Mouse (Mus musculus): ENCODE data around the gene Ttll6.
A peak's percentile ranks its signal among the peaks of the same experiment; 100 is the strongest.

Gene Ttll6

DNA sequence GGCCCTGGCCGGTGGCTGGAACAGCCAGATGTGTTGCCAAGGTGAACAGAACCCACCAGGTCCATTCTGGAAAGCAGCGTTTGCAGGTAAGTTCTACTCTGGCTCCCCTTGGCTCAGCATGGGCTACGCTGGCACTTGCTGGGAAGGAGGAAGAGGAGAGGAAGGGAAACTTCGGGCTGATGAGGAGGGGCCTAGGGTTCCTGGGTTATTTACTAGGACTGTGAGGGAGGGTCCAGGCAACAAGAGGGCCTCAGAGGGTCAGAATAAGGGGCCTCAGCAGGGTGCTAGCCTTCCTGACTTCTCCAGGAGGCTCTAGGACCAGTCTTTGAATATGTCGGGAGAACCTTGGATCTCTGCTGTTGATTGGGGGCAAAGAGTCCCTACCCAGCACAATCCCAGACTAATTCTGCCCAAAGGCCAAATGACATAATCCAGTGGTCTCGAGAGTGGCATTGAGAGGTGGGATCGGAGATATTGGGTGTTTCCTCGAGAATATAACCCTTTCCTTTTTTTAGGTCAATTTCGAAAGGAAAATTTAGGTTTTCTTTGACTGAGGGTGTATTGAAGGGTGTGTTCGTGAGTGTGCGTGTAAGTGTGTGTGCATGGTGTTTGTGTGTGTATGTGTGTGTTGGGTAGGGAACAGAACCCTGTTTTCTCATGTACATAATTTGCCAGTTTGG, 61.5 kb downstream of the Ttll6 start:
- DNase-seq (ENCODE audit: low spot score): no peak

DNA sequence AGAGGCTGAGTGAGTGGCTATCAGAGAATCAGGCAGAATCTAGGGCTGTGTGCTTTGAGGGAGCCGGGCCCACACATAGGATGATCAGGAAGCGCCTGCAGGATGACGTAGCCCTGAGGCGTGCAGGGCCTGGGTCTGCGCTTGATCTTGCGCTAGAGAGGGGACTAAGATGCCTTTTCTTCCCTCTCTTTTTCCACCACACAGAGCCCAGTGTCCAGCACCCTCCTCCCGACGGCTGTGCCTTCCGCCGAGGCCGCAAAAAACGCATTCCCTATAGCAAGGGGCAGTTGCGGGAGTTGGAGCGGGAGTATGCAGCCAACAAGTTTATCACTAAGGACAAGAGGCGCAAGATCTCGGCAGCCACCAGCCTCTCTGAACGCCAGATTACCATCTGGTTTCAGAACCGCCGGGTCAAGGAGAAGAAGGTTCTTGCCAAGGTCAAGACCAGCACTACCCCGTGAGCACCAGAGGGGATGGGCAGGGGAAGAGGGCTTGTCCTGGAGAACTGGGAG, 62.2 kb downstream of the Ttll6 start:
- no peak for DNase-seq (ENCODE audit: low spot score)

DNA sequence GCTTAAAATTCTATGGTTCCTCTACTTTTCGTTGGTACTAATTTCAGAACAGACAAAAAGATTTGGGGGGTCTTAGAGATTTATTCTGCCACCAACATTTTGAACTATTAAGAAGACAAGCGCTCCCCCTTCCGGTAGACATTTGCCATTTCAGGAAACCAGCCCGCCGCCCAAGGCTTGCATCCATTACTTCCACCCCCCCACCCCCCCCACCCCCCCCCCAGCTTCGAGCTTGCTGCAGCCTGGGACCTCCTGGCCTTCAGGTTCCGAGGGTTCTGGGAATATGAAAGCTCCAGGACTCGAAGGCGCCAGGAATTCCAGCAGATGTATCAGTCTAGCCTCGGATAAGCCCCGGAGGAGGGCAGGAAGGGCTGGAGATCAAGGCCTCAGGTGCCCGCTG, 65.1 kb downstream of the Ttll6 start:
- DNase-seq (ENCODE audit: low spot score): peak; percentile 28

DNA sequence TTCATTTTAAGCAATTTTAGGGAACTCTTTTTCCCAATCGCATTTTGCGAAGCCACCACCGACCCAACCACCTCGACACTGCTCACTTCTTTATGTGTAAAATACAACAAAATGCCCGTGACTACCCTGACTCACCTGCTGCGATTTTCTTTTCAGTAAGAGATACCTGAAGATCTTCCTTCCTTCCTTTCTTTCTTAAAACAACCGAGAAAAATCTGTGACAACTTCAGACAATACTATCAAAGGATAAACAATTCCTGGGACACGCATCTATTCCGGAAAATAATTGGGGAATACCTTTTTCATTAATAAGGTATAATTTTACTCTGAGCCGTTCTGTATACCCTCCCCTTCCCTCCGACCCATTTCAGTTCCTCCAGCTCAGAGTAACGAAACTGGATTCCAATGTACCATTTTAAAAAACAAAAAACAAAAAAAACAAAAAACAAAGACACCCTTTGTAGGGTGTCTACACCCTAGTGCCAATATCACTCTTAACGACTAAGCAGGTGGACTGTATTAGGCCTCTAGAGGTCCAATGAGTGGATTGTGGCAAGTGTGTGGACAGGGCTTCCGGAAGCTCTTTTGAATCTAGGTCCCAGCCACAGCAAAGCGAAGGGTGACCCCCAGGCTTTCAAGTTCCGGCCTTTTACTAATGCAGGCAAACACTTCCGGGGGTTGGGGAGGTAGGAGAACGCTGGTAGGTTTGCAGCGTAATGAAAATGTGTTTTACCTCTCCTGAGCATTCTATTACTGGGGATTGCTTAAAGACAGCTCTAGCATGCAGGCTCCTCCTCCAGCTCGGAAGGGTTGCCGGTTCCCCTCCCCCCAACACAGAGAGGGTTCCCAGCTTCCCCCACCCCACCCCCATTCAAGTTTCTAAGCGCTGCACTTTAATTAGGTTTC, 65.8 kb downstream of the Ttll6 start:
- DNase-seq (ENCODE audit: low spot score): no peak

DNA sequence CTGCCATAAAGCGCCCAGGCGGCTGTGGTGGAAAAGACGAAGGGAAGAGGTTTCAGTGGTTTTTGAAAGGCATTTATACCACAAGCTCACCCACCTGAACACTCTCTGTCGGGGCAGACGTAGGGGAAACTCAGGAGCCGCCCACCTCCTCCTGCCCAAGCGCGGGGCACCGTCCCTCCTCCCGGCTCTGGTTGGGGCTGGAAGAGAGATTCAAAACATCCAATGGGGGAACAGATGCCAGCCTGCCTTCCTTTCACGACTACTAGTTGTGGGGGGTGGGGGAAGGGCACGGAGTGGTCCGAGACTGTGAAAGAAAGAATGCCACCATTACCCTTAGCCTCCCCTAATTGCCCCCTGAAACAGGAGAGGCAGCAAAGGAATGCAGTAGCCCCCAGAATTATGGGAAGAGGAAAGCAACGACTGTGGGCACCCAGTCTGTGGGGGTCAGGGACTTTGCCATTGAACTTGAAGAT, 66.6 kb downstream of the Ttll6 start:
- DNase-seq (ENCODE audit: low spot score): no peak

DNA sequence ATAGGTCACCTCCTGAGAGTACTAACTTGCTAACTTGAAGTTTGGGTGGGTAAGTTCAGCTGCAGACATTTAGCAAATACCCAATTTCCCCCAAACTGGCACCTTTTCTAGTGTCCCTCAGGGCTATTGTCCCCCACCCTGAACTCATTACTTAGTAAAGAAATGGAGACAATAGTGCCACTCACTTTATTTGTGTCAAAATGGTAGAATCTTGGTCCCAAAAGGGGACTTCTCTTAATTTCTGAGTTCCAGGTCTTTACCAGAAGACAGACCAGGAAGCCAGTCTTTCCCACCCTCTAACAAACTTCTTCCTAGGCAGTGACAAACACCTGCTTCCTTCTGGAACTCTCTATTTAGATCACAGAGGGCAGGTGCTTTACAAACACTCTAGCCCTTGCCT, 68.2 kb downstream of the Ttll6 start:
- no peak for DNase-seq (ENCODE audit: low spot score)

DNA sequence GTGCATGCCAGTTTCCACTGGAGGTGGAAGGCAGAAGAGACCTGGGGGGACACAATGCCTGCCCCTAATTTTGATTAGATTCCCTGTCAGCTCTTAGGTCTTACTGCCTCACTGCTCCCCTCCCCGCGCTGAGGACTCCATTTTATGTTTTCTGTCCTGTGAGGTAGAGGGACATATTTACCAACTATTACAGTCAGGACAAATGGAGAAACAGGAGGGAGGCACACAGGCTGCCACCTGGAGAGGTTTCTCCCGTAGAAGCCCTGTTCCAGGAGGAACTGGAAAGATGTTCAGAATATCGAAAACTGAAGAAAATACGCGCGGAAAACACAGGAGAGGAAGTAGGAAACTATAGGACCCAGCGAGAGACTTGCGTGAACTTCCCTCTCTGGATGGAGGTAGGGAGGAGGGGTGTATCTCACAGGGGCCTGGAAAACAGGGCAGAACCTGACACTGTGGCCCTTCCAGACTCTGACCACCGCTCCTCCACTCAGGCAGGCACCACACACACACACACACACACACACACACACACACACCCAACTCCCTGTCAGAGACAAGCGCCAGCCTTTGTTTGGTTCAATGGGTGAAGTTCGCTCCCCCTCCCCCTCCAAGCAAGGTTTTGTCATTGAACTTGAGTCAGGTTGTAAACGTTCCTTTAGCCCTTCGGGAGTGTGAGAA, 69.0 kb downstream of the Ttll6 start:
- no peak for DNase-seq (ENCODE audit: low spot score)

DNA sequence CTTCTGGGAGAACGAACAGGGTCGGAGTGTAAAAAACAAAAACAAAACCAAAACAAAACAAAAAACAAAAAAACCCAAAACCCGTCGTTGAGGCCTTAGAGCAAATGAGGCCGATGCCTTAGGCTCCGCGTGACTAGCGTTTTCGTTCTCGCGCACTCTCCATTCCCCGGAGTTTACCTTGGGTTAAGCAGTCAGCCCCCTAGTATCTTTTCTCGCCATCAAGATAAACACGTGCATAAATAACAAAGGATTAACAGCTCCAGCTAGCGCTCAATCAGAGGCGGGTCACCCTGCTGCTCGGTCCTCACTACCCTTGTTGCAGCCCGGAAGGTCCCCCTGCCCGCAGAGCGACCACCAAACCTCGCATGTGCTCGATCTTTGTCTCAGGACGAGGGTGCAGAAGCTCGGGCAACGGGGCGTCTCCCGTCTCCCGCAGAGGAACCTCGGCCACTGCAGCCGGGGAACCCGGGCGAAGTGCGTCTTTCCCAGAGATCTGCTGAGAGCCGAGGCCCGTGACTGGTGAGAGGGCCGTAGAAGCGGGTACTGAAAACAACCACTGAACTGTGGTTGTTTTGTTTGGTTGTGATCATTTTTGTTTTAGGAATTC, 69.7 kb downstream of the Ttll6 start:
- no peak for DNase-seq (ENCODE audit: low spot score)

DNA sequence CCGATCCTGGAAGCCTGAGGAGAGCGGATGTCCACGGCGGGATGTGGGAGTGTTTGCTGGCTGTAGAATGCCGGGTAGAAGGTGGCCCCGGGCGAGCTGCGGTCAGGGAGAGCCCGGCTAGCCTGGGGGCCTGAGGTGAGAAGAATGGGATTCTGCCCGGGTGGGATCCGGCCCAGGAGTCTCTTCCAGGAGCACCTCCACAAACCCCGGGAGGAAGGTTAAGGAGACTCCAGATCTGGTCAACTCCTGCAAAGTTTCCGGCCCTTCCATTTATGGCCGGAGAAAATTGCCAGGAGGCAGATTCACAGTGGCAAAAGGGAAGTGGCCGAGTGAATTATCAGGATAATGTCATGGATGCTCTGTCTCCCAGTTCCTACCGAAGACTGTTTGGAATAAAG, 70.2 kb downstream of the Ttll6 start:
- DNase-seq (ENCODE audit: low spot score): no peak

DNA sequence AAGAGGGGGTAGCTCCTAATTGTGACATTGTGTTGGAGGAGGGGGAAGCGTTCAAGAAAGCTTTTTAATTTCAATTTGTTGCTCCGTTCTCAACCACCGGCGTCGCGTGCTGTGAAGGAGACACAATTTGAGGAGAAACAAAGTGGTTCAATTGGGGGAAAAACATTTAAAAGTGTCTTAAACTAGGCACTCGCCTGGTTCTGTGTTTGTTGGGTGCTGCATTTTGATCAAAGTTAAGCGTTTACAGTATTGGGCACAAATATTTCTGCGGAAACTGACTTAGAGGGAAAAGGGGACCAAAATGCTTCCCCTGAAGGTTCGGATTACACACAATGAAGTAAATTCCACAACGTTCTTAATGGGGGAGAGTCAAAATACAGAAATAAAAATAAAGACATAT, 70.8 kb downstream of the Ttll6 start:
- no peak for DNase-seq (ENCODE audit: low spot score)

DNA sequence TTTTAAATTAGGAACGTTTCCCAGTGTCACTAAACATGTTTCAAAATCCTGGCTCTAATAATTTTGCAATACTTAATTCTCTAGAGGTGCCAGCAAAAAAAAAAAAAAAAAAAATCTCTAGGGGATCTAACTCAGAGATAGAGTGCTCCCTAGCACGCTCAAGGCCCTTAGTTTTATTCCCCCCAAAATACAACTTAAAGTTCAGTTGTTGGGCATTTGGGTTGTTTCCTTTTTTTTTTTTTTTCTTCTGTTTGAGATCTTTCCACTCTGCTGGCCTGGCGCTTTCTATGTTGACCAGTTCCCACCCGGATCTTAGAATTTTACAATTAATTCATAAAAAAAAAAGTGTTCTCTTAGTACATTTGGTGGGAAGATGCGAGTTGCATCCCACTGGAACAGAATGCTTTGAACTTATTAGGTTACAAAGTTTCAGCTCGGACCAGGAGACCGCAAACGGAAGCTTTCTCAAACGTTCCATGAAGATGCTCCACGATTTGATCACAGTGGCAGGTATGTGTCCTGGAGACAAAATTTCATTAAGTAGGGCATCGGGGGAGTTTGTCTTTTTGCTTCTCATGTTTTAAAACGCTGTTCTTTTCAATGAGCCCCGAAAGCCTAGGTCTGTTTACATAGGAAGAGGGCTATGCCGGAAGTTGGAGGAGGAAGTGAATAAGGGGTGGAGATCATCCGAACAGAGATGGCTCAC, 72.0 kb downstream of the Ttll6 start:
- no peak for DNase-seq (ENCODE audit: low spot score)

All from ovary, postnatal 14 days (tissue).